ENCODE assay signal across 10 mouse cellular contexts in genomic region chr1:164135360-164135759, GRCm38 (mm10). TPM values are rescaled to one million over a fixed set of nuclear protein-coding genes. Genes with fewer than 3 reads are reported as not detected.
DNase-seq lines count a peak whose midpoint lies in the region; ATAC-seq and TF ChIP-seq lines count a peak whose summit lies in the region.
"Had no signal": no experiment of that assay in that cellular context is flagged by ENCODE, and none has a peak within 500 bp of the region (broad histone marks: within the 10 kb centered on the region; RNA-seq: fewer than 3 reads in every experiment).

No protein-coding gene starts in this region.

- no peak for TF ChIP-seq CTCF in intestine, postnatal 0 days (IDR thresholded peaks at IDR 0.05; ENCODE audit: low read depth)
- no peak for TF ChIP-seq CTCF in thymus, adult 2 months (IDR thresholded peaks at IDR 0.05; ENCODE audit: borderline replicate concordance, control insufficient read depth, extremely low read depth, insufficient read depth, low read length, poor library complexity)

- no peak overlapping the region for H3K27ac ChIP-seq in intestine, embryonic 16.5 days (ENCODE audit: low read length)
- H3K27ac ChIP-seq in intestine, postnatal 0 days (ENCODE audit: low read depth, low read length) = no peak overlapping the region
- H3K27ac ChIP-seq in thymus, adult 2 months (ENCODE audit: control insufficient read depth, insufficient read depth, low read length) = peak overlapping the region; percentile 46
- H3K27ac ChIP-seq in hindbrain, embryonic 11.5 days (ENCODE audit: low read depth, low read length) = no peak overlapping the region
- no peak overlapping the region for H3K27ac ChIP-seq in intestine, embryonic 15.5 days

- 52% methylated on average over 5 of the region's 5 CpGs for WGBS in intestine, embryonic 16.5 days
- WGBS in intestine, postnatal 0 days = 37% methylated on average over 5 of the region's 5 CpGs
- WGBS in thymus, adult 2 months = 5% methylated on average over 5 of the region's 5 CpGs
- 83% methylated on average over 5 of the region's 5 CpGs for WGBS in hindbrain, embryonic 11.5 days
- 55% methylated on average over 5 of the region's 5 CpGs for WGBS in intestine, embryonic 15.5 days

- H3K27me3 ChIP-seq in intestine, embryonic 16.5 days (replicated peaks; ENCODE audit: control insufficient read depth, insufficient read depth, low read length) = no peaks in the 10 kb centered on the region
- no peaks in the 10 kb centered on the region for H3K27me3 ChIP-seq in intestine, postnatal 0 days (replicated peaks; ENCODE audit: control insufficient read depth, insufficient read depth, low read length)
- no peaks in the 10 kb centered on the region for H3K27me3 ChIP-seq in thymus, adult 2 months (ENCODE audit: control insufficient read depth, insufficient read depth, low read length)
- H3K27me3 ChIP-seq in hindbrain, embryonic 11.5 days (ENCODE audit: control insufficient read depth, insufficient read depth, low read length) = no peaks in the 10 kb centered on the region
- no peaks in the 10 kb centered on the region for H3K27me3 ChIP-seq in intestine, embryonic 15.5 days (replicated peaks)

- no peaks in the 10 kb centered on the region for H3K9me3 ChIP-seq in intestine, embryonic 16.5 days (ENCODE audit: control insufficient read depth, low read length)
- H3K9me3 ChIP-seq in intestine, postnatal 0 days (ENCODE audit: control insufficient read depth) = no peaks in the 10 kb centered on the region
- H3K9me3 ChIP-seq in hindbrain, embryonic 11.5 days (ENCODE audit: control insufficient read depth, low read length) = no peaks in the 10 kb centered on the region
- no peaks in the 10 kb centered on the region for H3K9me3 ChIP-seq in intestine, embryonic 15.5 days
- H3K9me3 ChIP-seq: G1E had no signal

- no peaks in the 10 kb centered on the region for H3K36me3 ChIP-seq in intestine, embryonic 16.5 days (ENCODE audit: control insufficient read depth, insufficient read depth, low read length)
- no peaks in the 10 kb centered on the region for H3K36me3 ChIP-seq in intestine, postnatal 0 days (ENCODE audit: control insufficient read depth, insufficient read depth)
- no peaks in the 10 kb centered on the region for H3K36me3 ChIP-seq in thymus, adult 2 months (ENCODE audit: control insufficient read depth, insufficient read depth, low read length)
- no peaks in the 10 kb centered on the region for H3K36me3 ChIP-seq in hindbrain, embryonic 11.5 days (ENCODE audit: control insufficient read depth, insufficient read depth, low read length)
- no peaks in the 10 kb centered on the region for H3K36me3 ChIP-seq in intestine, embryonic 15.5 days
- H3K36me3 ChIP-seq: G1E had no signal

- H3K9ac ChIP-seq in intestine, embryonic 16.5 days (ENCODE audit: low read depth, low read length) = no peak overlapping the region
- H3K9ac ChIP-seq in intestine, postnatal 0 days (ENCODE audit: low read depth, low read length) = no peak overlapping the region
- no peak overlapping the region for H3K9ac ChIP-seq in hindbrain, embryonic 11.5 days (ENCODE audit: low read depth, low read length)
- H3K9ac ChIP-seq in intestine, embryonic 15.5 days = no peak overlapping the region

- no peak overlapping the region for H3K4me3 ChIP-seq in intestine, embryonic 16.5 days (ENCODE audit: low read length)
- no peak overlapping the region for H3K4me3 ChIP-seq in intestine, postnatal 0 days (ENCODE audit: low read depth, low read length)
- H3K4me3 ChIP-seq in thymus, adult 2 months (ENCODE audit: control insufficient read depth, insufficient read depth, low read length) = no peak overlapping the region
- H3K4me3 ChIP-seq in hindbrain, embryonic 11.5 days (ENCODE audit: low read depth, low read length) = no peak overlapping the region
- no peak overlapping the region for H3K4me3 ChIP-seq in intestine, embryonic 15.5 days (replicated peaks)

- H3K4me2 ChIP-seq in intestine, embryonic 16.5 days (ENCODE audit: low read depth, low read length) = no peak overlapping the region
- H3K4me2 ChIP-seq in intestine, postnatal 0 days (replicated peaks; ENCODE audit: low read depth) = no peak overlapping the region
- H3K4me2 ChIP-seq in hindbrain, embryonic 11.5 days (replicated peaks; ENCODE audit: low read depth, low read length) = no peak overlapping the region
- no peak overlapping the region for H3K4me2 ChIP-seq in intestine, embryonic 15.5 days (replicated peaks)

- ATAC-seq in intestine, embryonic 16.5 days = 0 out of 2 replicates have a peak, but pooled peaks have one; percentile 36
- ATAC-seq in intestine, postnatal 0 days = no peak
- peak; percentile 85 for ATAC-seq in common myeloid progenitor, adult 5-6 weeks (replicated peaks; ENCODE audit: low read depth, poor library complexity, severe bottlenecking)
- no peak for ATAC-seq in hindbrain, embryonic 11.5 days (ENCODE audit: low FRiP score)
- no peak for ATAC-seq in intestine, embryonic 15.5 days

- TF ChIP-seq POLR2A in thymus, adult 2 months (IDR thresholded peaks at IDR 0.05; ENCODE audit: control insufficient read depth, extremely low read depth, insufficient read depth, low read length, poor library complexity) = no peak

- peak; percentile 66 for DNase-seq in lung, postnatal 25 days (ENCODE audit: low spot score)
- peak; percentile 42 for DNase-seq in thymus, adult 2 months
- no peak for DNase-seq in hindbrain, embryonic 11.5 days (ENCODE audit: low spot score)
- no peak for DNase-seq in right cerebral cortex, postnatal 4 days
- DNase-seq: midbrain, embryonic 14.5 days had no signal

- no peaks in the 10 kb centered on the region for H3K4me1 ChIP-seq in intestine, embryonic 16.5 days (ENCODE audit: control insufficient read depth, insufficient read depth, low read length)
- no peaks in the 10 kb centered on the region for H3K4me1 ChIP-seq in intestine, postnatal 0 days (replicated peaks; ENCODE audit: control insufficient read depth, insufficient read depth, low read length)
- H3K4me1 ChIP-seq in thymus, adult 2 months (replicated peaks; ENCODE audit: control insufficient read depth, insufficient read depth, low read length) = peaks cover 22% of the 10 kb centered on the region
- H3K4me1 ChIP-seq in hindbrain, embryonic 11.5 days (replicated peaks; ENCODE audit: control insufficient read depth, insufficient read depth, low read length) = no peaks in the 10 kb centered on the region
- no peaks in the 10 kb centered on the region for H3K4me1 ChIP-seq in intestine, embryonic 15.5 days (replicated peaks)

RNA-seq across cellular contexts. Expression of gene F5, which starts 16.3 kb away (rescaled TPM):
- polyA plus RNA-seq in intestine, embryonic 16.5 days (2015; fragmentation: Nextera tagmentation; extraction: Ambion mirVana) = 0.32 and 0.36 TPM in 2 replicates
- polyA plus RNA-seq in intestine, postnatal 0 days (2015; fragmentation: Nextera tagmentation; extraction: Ambion mirVana) = 0.22 and 0.41 TPM in 2 replicates
- total RNA-seq in common myeloid progenitor, adult 5-6 weeks (2017) = 1.6 and 2.1 TPM in 2 replicates
- 0.56 and 0.78 TPM in 2 replicates for polyA plus RNA-seq in thymus, adult 2 months (2012; rRNA removed)
- 0.28 TPM in 2 replicates for polyA plus RNA-seq in hindbrain, embryonic 11.5 days (2014; fragmentation: Nextera tagmentation; extraction: Ambion mirVana)
- 0.43 and 0.44 TPM in 2 replicates for polyA plus RNA-seq in intestine, embryonic 15.5 days (2015; fragmentation: Nextera tagmentation; extraction: Ambion mirVana)

RNA-seq across cellular contexts. Expression of gene Selp, which starts 20.3 kb away (rescaled TPM):
- 0.10 and 0.13 TPM in 2 replicates for polyA plus RNA-seq in intestine, embryonic 16.5 days (2015; fragmentation: Nextera tagmentation; extraction: Ambion mirVana)
- 0.41 and 0.50 TPM in 2 replicates for polyA plus RNA-seq in intestine, postnatal 0 days (2015; fragmentation: Nextera tagmentation; extraction: Ambion mirVana)
- 5.2 and 5.9 TPM in 2 replicates for total RNA-seq in common myeloid progenitor, adult 5-6 weeks (2017)
- polyA plus RNA-seq in thymus, adult 2 months (2012; rRNA removed) = 1.3 and 2.8 TPM in 2 replicates
- polyA plus RNA-seq in hindbrain, embryonic 11.5 days (2014; fragmentation: Nextera tagmentation; extraction: Ambion mirVana) = 0.06 TPM in 1 of 2 replicates, not detected in the other
- 0.16 and 0.73 TPM in 2 replicates for polyA plus RNA-seq in intestine, embryonic 15.5 days (2015; fragmentation: Nextera tagmentation; extraction: Ambion mirVana)
- polyA plus RNA-seq: G1E; midbrain, embryonic 14.5 days had no signal

Comparison
In these comparisons a context has a peak if more than half of its experiments do, and no peak if none do; other contexts are left out.
1. ATAC-seq: peak in intestine, embryonic 16.5 days (single experiment) and common myeloid progenitor, adult 5-6 weeks (single experiment); none in intestine, postnatal 0 days (single experiment), hindbrain, embryonic 11.5 days (single experiment) and intestine, embryonic 15.5 days (single experiment).
2. DNase-seq: peak in lung, postnatal 25 days (single experiment) and thymus, adult 2 months (single experiment); none in hindbrain, embryonic 11.5 days (single experiment) and right cerebral cortex, postnatal 4 days (single experiment).